Mouse (Mus musculus) intestine, postnatal 0 days (tissue): ENCODE results near the gene Necap1. TPM values are rescaled to one million over a fixed set of nuclear protein-coding genes. Genes with fewer than 3 reads are reported as not detected.

Experiments
- ATAC-seq: fragments of 200-750 bp; cut with Nextera tagmentation; 2 replicates; pipeline ENCODE4 v1.8.0; 2017; ENCODE audit warnings: mild to moderate bottlenecking, moderate TSS enrichment, moderate library complexity
- H3K27ac ChIP-seq: fragments of 300-500 bp; sonication (generic); 2 replicates; pipeline ENCODE4 v1.5.1; 2014; ENCODE audit warnings: mild to moderate bottlenecking, low read depth, low read length, moderate library complexity
- H3K27me3 ChIP-seq: fragments of 300-500 bp; sonication (generic); replicated peaks from 2 replicates; pipeline ENCODE4 v1.6.1; 2014; ENCODE audit warnings: low read length, mixed read lengths; ENCODE audit not compliant: control insufficient read depth, insufficient read depth
- H3K36me3 ChIP-seq: fragments of 300-500 bp; sonication (generic); 2 replicates; pipeline ENCODE4 v1.6.1; 2014; ENCODE audit warnings: mild to moderate bottlenecking, moderate library complexity; ENCODE audit not compliant: control insufficient read depth, insufficient read depth
- H3K4me1 ChIP-seq: fragments of 300-500 bp; sonication (generic); replicated peaks from 2 replicates; pipeline ENCODE4 v1.6.1; 2014; ENCODE audit warnings: antibody characterized with exemption, low read length, mixed read lengths; ENCODE audit not compliant: control insufficient read depth, insufficient read depth
- H3K4me2 ChIP-seq: fragments of 300-500 bp; sonication (generic); replicated peaks from 2 replicates; pipeline ENCODE4 v1.6.1; 2014; ENCODE audit warnings: low read depth, mild to moderate bottlenecking, moderate library complexity
- H3K4me3 ChIP-seq: fragments of 300-500 bp; sonication (generic); 2 replicates; pipeline ENCODE4 v1.5.1; 2014; ENCODE audit warnings: low read depth, low read length
- H3K9ac ChIP-seq: fragments of 300-500 bp; sonication (generic); 2 replicates; pipeline ENCODE4 v1.6.1; 2014; ENCODE audit warnings: mild to moderate bottlenecking, low read depth, low read length
- H3K9me3 ChIP-seq: fragments of 300-500 bp; sonication (generic); 2 replicates; pipeline ENCODE4 v1.6.1; 2016; ENCODE audit warnings: mixed run types; ENCODE audit not compliant: control insufficient read depth
- CTCF ChIP-seq: sonication (generic); IDR thresholded peaks from 2 replicates; pipeline ENCODE4 v1.5.1; 2016; ENCODE audit warnings: low read depth, mild to moderate bottlenecking, control low read depth, antibody characterized with exemption, moderate library complexity
- WGBS: fragments of 180-500 bp; shearing (Covaris S2); extraction: QIAGEN DNeasy Blood & Tissue Kit; methylation state at CpG from one replicate; pipeline ENCODE4 v1.1.7; 2014; 5-methylcytosine and 5-hydroxymethylcytosine counted together
- polyA plus RNA-seq: library from polyadenylated mRNA; unstranded; fragments of >200 nt; fragmentation: Nextera tagmentation; extraction: Ambion mirVana; gene quantifications from 2 replicates; pipeline ENCODE4 v1.2.1, GENCODE M21; 2015

Necap1 gene
- polyA plus RNA-seq, 1 experiment from 2014 or later = 45.8 TPM

- Histone ChIP-seq H3K4me2 (no peak overlapping the region), H3K9ac (no peak overlapping the region), H3K4me1 (no peaks in the 10 kb centered on the region), H3K27me3 (no peaks in the 10 kb centered on the region), H3K9me3 (peaks cover 6% of the 10 kb centered on the region; the same call in 1 of the 2 replicates), H3K36me3 (no peaks in the 10 kb centered on the region), H3K4me3 (no peak overlapping the region), H3K27ac (no peak overlapping the region)
- WGBS = 80% methylated on average over 1 of the region's 1 CpGs
- TF ChIP-seq CTCF = no peak
- ATAC-seq = no peak
Measured at GRCm38 (mm10) chr6:122862871-122863270, 11.4 kb upstream of the Necap1 start.

GRCm38 (mm10) chr6:122867914-122868313 lies 6.4 kb upstream of the Necap1 start:
- no peak for ATAC-seq
- no peak overlapping the region for H3K4me2 ChIP-seq
- 62% methylated on average over 4 of the region's 4 CpGs for WGBS
- H3K9ac ChIP-seq = no peak overlapping the region
- H3K4me3 ChIP-seq = no peak overlapping the region
- H3K4me1 ChIP-seq = no peaks in the 10 kb centered on the region
- H3K9me3 ChIP-seq = no peaks in the 10 kb centered on the region
- no peaks in the 10 kb centered on the region for H3K27me3 ChIP-seq
- H3K27ac ChIP-seq = no peak overlapping the region
- peak; percentile 60 for TF ChIP-seq CTCF
- no peaks in the 10 kb centered on the region for H3K36me3 ChIP-seq

- no peak overlapping the region for H3K9ac ChIP-seq
- H3K27me3 ChIP-seq = no peaks in the 10 kb centered on the region
- no peaks in the 10 kb centered on the region for H3K4me1 ChIP-seq
- H3K27ac ChIP-seq = no peak overlapping the region
- H3K4me2 ChIP-seq = no peak overlapping the region
- no peaks in the 10 kb centered on the region for H3K9me3 ChIP-seq
- ATAC-seq = no peak
- 71% methylated on average over 11 of the region's 11 CpGs for WGBS
- no peak for TF ChIP-seq CTCF
- no peak overlapping the region for H3K4me3 ChIP-seq
- no peaks in the 10 kb centered on the region for H3K36me3 ChIP-seq
Measured at GRCm38 (mm10) chr6:122869846-122870245, 4.4 kb upstream of the Necap1 start.

- no peak overlapping the region for H3K27ac ChIP-seq
- H3K9ac ChIP-seq = no peak overlapping the region
- no peaks in the 10 kb centered on the region for H3K36me3 ChIP-seq
- no peaks in the 10 kb centered on the region for H3K4me1 ChIP-seq
- WGBS = 94% methylated on average over 5 of the region's 5 CpGs
- H3K4me3 ChIP-seq = no peak overlapping the region
- H3K27me3 ChIP-seq = no peaks in the 10 kb centered on the region
- TF ChIP-seq CTCF = no peak
- no peak for ATAC-seq
- H3K9me3 ChIP-seq = no peaks in the 10 kb centered on the region
- no peak overlapping the region for H3K4me2 ChIP-seq
Measured at GRCm38 (mm10) chr6:122872800-122873199, 1.5 kb upstream of the Necap1 start.

GRCm38 (mm10) chr6:122874720-122875389 lies 581 bp downstream of the Necap1 start:
- ATAC-seq = peak; percentile 83
- Histone ChIP-seq H3K27me3 (no peaks in the 10 kb centered on the region), H3K27ac (peak overlapping the region; percentile 90), H3K4me3 (peak overlapping the region; percentile 80), H3K4me2 (peak overlapping the region; percentile 69), H3K9ac (peak overlapping the region; percentile 70), H3K9me3 (no peaks in the 10 kb centered on the region), H3K4me1 (no peaks in the 10 kb centered on the region; the same call in 1 of the 2 replicates), H3K36me3 (peaks cover 8% of the 10 kb centered on the region; the same call in 1 of the 2 replicates)
- no peak for TF ChIP-seq CTCF
- 0% methylated on average over 31 of the region's 31 CpGs for WGBS

- H3K36me3 ChIP-seq = peaks cover 47% of the 10 kb centered on the region
- H3K4me1 ChIP-seq = no peaks in the 10 kb centered on the region; the same call in 1 of the 2 replicates
- ATAC-seq = peak; percentile 48
- H3K27ac ChIP-seq = no peak overlapping the region; the same call in 1 of the 2 replicates
- 52% methylated on average over 7 of the region's 7 CpGs for WGBS
- H3K9me3 ChIP-seq = no peaks in the 10 kb centered on the region
- H3K4me3 ChIP-seq = no peak overlapping the region
- no peak overlapping the region for H3K4me2 ChIP-seq
- TF ChIP-seq CTCF = no peak
- no peaks in the 10 kb centered on the region for H3K27me3 ChIP-seq
- no peak overlapping the region for H3K9ac ChIP-seq
Measured at GRCm38 (mm10) chr6:122879141-122879735, 5.0 kb downstream of the Necap1 start.
